Mouse (Mus musculus): Measurements from ENCODE around the gene Socs7. TPM values are rescaled to one million over a fixed set of nuclear protein-coding genes. Genes with fewer than 3 reads are reported as not detected.
A peak's percentile ranks its signal among the peaks of the same experiment; 100 is the strongest.
"Not testable (repeated sequence)": the region's sequence is repeated elsewhere in the genome, so short reads cannot be mapped to it uniquely, and the experiment has no call there.

Socs7 gene
- polyA plus RNA-seq, 2 experiments = 2.6 to 13.7 TPM

- Histone ChIP-seq H3K27ac (replicated peaks; ENCODE audit: low read depth, low read length) (no peak within 1 kb of the TSS), H3K9me3 (ENCODE audit: control insufficient read depth, low read length) (no peaks in the 10 kb centered on the region), H3K36me3 (ENCODE audit: control insufficient read depth, insufficient read depth, low read length) (no peaks in the 10 kb centered on the region), H3K4me2 (replicated peaks; ENCODE audit: low read depth, low read length, severe bottlenecking) (no peak within 1 kb of the TSS), H3K27me3 (ENCODE audit: control insufficient read depth, insufficient read depth, low read length) (no peaks in the 10 kb centered on the region), H3K9ac (ENCODE audit: low read depth, low read length, severe bottlenecking) (no peak within 1 kb of the TSS), H3K4me3 (replicated peaks; ENCODE audit: low read length) (no peak within 1 kb of the TSS), H3K4me1 (ENCODE audit: control insufficient read depth, insufficient read depth, low read length) (peaks cover 8% of the 10 kb centered on the region)
- ATAC-seq (ENCODE audit: low FRiP score, low read depth) (no peak), DNase-seq (ENCODE audit: low spot score) (no peak)
- TF ChIP-seq POLR2A (IDR thresholded peaks at IDR 0.05; ENCODE audit: borderline replicate concordance, extremely low read depth, insufficient read depth, insufficient read length) = no peak
- 81% methylated on average over 3 of the region's 3 CpGs for WGBS
Measured at GRCm38 (mm10) chr11:97352027-97352684, 10.2 kb upstream of the Socs7 start, which contains the start of gene Gpr179. TSS of gene Gpr179 (minus strand) at chr11:97352077.

- no peak for DNase-seq (ENCODE audit: low spot score)
- no peaks in the 10 kb centered on the region for H3K36me3 ChIP-seq (ENCODE audit: control insufficient read depth, insufficient read depth, low read length)
- 63% methylated on average over 4 of the region's 4 CpGs for WGBS
Measured at GRCm38 (mm10) chr11:97352935-97353597, 9.3 kb upstream of the Socs7 start.

GRCm38 (mm10) chr11:97354646-97355045 is 7.7 kb upstream of the Socs7 start:
- Histone ChIP-seq H3K4me1 (ENCODE audit: control insufficient read depth, insufficient read depth, low read length) (peaks cover 6% of the 10 kb centered on the region), H3K27ac (replicated peaks; ENCODE audit: low read depth, low read length) (no peak overlapping the region), H3K4me3 (replicated peaks; ENCODE audit: low read length) (no peak overlapping the region), H3K36me3 (ENCODE audit: control insufficient read depth, insufficient read depth, low read length) (no peaks in the 10 kb centered on the region), H3K9ac (ENCODE audit: low read depth, low read length, severe bottlenecking) (no peak overlapping the region), H3K27me3 (ENCODE audit: control insufficient read depth, insufficient read depth, low read length) (no peaks in the 10 kb centered on the region), H3K4me2 (replicated peaks; ENCODE audit: low read depth, low read length, severe bottlenecking) (no peak overlapping the region), H3K9me3 (ENCODE audit: control insufficient read depth, low read length) (no peaks in the 10 kb centered on the region)
- WGBS = 67% methylated on average over 2 of the region's 2 CpGs
- no peak for TF ChIP-seq POLR2A (IDR thresholded peaks at IDR 0.05; ENCODE audit: borderline replicate concordance, extremely low read depth, insufficient read depth, insufficient read length)
- ATAC-seq (ENCODE audit: low FRiP score, low read depth) = no peak
- no peak for DNase-seq (ENCODE audit: low spot score)

More at GRCm38 (mm10) chr11:97352935-97353597, 9.3 kb upstream of the Socs7 start:
- Histone ChIP-seq H3K9me3 (ENCODE audit: control insufficient read depth, low read length) (no peaks in the 10 kb centered on the region), H3K9ac (ENCODE audit: low read depth, low read length, severe bottlenecking) (no peak overlapping the region), H3K27me3 (ENCODE audit: control insufficient read depth, insufficient read depth, low read length) (no peaks in the 10 kb centered on the region), H3K4me1 (ENCODE audit: control insufficient read depth, insufficient read depth, low read length) (peaks cover 8% of the 10 kb centered on the region), H3K4me3 (replicated peaks; ENCODE audit: low read length) (no peak overlapping the region), H3K4me2 (replicated peaks; ENCODE audit: low read depth, low read length, severe bottlenecking) (no peak overlapping the region), H3K27ac (replicated peaks; ENCODE audit: low read depth, low read length) (no peak overlapping the region)
- no peak for TF ChIP-seq POLR2A (IDR thresholded peaks at IDR 0.05; ENCODE audit: borderline replicate concordance, extremely low read depth, insufficient read depth, insufficient read length)
- ATAC-seq (ENCODE audit: low FRiP score, low read depth) = no peak

- TF ChIP-seq POLR2A (IDR thresholded peaks at IDR 0.05; ENCODE audit: borderline replicate concordance, extremely low read depth, insufficient read depth, insufficient read length) = no peak
- peaks cover 3% of the 10 kb centered on the region for H3K4me1 ChIP-seq (ENCODE audit: control insufficient read depth, insufficient read depth, low read length)
- no peaks in the 10 kb centered on the region for H3K9me3 ChIP-seq (ENCODE audit: control insufficient read depth, low read length)
- no peak overlapping the region for H3K4me3 ChIP-seq (replicated peaks; ENCODE audit: low read length)
- no peak overlapping the region for H3K9ac ChIP-seq (ENCODE audit: low read depth, low read length, severe bottlenecking)
- DNase-seq (ENCODE audit: low spot score) = no peak
- WGBS = 87% methylated on average over 7 of the region's 7 CpGs
- H3K4me2 ChIP-seq (replicated peaks; ENCODE audit: low read depth, low read length, severe bottlenecking) = no peak overlapping the region
- no peak overlapping the region for H3K27ac ChIP-seq (replicated peaks; ENCODE audit: low read depth, low read length)
- H3K27me3 ChIP-seq (ENCODE audit: control insufficient read depth, insufficient read depth, low read length) = no peaks in the 10 kb centered on the region
- no peaks in the 10 kb centered on the region for H3K36me3 ChIP-seq (ENCODE audit: control insufficient read depth, insufficient read depth, low read length)
- no peak for ATAC-seq (ENCODE audit: low FRiP score, low read depth)
Measured at GRCm38 (mm10) chr11:97355247-97355646, 7.1 kb upstream of the Socs7 start.

GRCm38 (mm10) chr11:97357663-97358062 is 4.7 kb upstream of the Socs7 start:
- WGBS = 8% methylated on average over 4 of the region's 6 CpGs
- not testable (repeated sequence) for H3K36me3 ChIP-seq (ENCODE audit: control insufficient read depth, insufficient read depth, low read length); H3K27me3 ChIP-seq (ENCODE audit: control insufficient read depth, insufficient read depth, low read length); ATAC-seq (ENCODE audit: low FRiP score, low read depth); H3K4me1 ChIP-seq (ENCODE audit: control insufficient read depth, insufficient read depth, low read length); H3K4me3 ChIP-seq (replicated peaks; ENCODE audit: low read length); H3K9me3 ChIP-seq (ENCODE audit: control insufficient read depth, low read length); H3K4me2 ChIP-seq (replicated peaks; ENCODE audit: low read depth, low read length, severe bottlenecking); H3K9ac ChIP-seq (ENCODE audit: low read depth, low read length, severe bottlenecking); H3K27ac ChIP-seq (replicated peaks; ENCODE audit: low read depth, low read length)
- DNase-seq (ENCODE audit: low spot score) = peak; percentile 88

Measured in limb, embryonic 14.5 days (tissue).